Mouse (Mus musculus) heart, embryonic 12.5 days (tissue): ENCODE measurements at regions not wholly inside any gene's neighbourhood (a gene's known extent, or its start where the extent isn't known, plus 50 kb on each side); places are given as distances from the start of the nearest gene placed in this dataset.

Experiments used
- ATAC-seq: fragments of 200-750 bp; cut with Nextera tagmentation; 2 replicates; pipeline ENCODE4 v1.8.0; 2017; ENCODE audit warnings: moderate TSS enrichment, moderate library complexity; ENCODE audit not compliant: insufficient number of reproducible peaks, low FRiP score
- H3K27ac ChIP-seq: fragments of 300-500 bp; sonication (generic); 2 replicates; pipeline ENCODE4 v1.5.1; 2016; ENCODE audit warnings: mild to moderate bottlenecking, moderate library complexity; ENCODE audit not compliant: poor library complexity, severe bottlenecking
- H3K27me3 ChIP-seq: fragments of 300-500 bp; sonication (generic); replicated peaks from 2 replicates; pipeline ENCODE4 v1.6.1; 2016; ENCODE audit warnings: mild to moderate bottlenecking, moderate library complexity
- H3K36me3 ChIP-seq: fragments of 300-500 bp; sonication (generic); 2 replicates; pipeline ENCODE4 v1.6.1; 2016; ENCODE audit warnings: mild to moderate bottlenecking, moderate library complexity
- H3K4me1 ChIP-seq: fragments of 300-500 bp; sonication (generic); replicated peaks from 2 replicates; pipeline ENCODE4 v1.6.1; 2016; ENCODE audit warnings: mild to moderate bottlenecking
- H3K4me2 ChIP-seq: fragments of 300-500 bp; sonication (generic); 2 replicates; pipeline ENCODE4 v1.6.1; 2016; ENCODE audit warnings: mild to moderate bottlenecking, moderate library complexity
- H3K4me3 ChIP-seq: fragments of 300-500 bp; sonication (generic); 2 replicates; pipeline ENCODE4 v1.5.1; 2016; ENCODE audit warnings: mild to moderate bottlenecking
- H3K9ac ChIP-seq: fragments of 300-500 bp; sonication (generic); 2 replicates; pipeline ENCODE4 v1.6.1; 2016; ENCODE audit warnings: mild to moderate bottlenecking, moderate library complexity
- H3K9me3 ChIP-seq: fragments of 300-500 bp; sonication (generic); replicated peaks from 2 replicates; pipeline ENCODE4 v1.6.1; 2016; ENCODE audit warnings: mild to moderate bottlenecking, moderate library complexity
- WGBS: fragments of 180-500 bp; shearing (Covaris S2); methylation state at CpG from one replicate; pipeline ENCODE4 v1.1.7; 2016; 5-methylcytosine and 5-hydroxymethylcytosine counted together

DNA sequence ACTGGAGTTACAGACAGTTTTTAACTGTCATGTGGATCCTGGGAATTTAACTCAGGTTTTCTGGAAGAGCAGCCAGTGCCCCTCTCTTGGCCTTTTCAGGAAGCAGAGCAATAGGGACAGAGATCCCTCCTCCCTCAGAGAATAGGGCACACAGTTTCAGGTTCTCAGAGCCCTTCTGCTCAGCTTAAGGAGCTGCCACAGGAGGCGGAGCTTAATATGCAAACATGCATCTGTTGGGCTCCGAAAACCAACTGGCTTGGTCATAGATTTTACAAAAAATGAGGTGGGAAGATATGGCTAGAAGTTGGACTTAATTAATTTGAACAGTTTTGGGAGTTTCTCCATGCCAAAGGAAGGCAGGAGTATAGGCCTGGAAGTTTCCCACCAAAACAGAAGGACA is 61.9 kb upstream of the Znrf2 start:
- ATAC-seq = no peak
- H3K4me1 ChIP-seq = peaks cover 25% of the 10 kb centered on the region
- 87% methylated on average over 2 of the region's 2 CpGs for WGBS
- H3K9me3 ChIP-seq = no peaks in the 10 kb centered on the region
- no peak overlapping the region for H3K27ac ChIP-seq
- no peaks in the 10 kb centered on the region for H3K36me3 ChIP-seq
- no peaks in the 10 kb centered on the region for H3K27me3 ChIP-seq
- no peak overlapping the region for H3K9ac ChIP-seq
- no peak overlapping the region for H3K4me2 ChIP-seq
- H3K4me3 ChIP-seq = no peak overlapping the region

- H3K27ac ChIP-seq = no peak overlapping the region
- WGBS = 69% methylated on average over 5 of the region's 5 CpGs
Measured at GRCm38 (mm10) chr6:54757511-54757911, 59.2 kb upstream of the Znrf2 start.

GRCm38 (mm10) chr6:54758112-54758511 is 58.6 kb upstream of the Znrf2 start:
- H3K27me3 ChIP-seq = peaks cover 7% of the 10 kb centered on the region
- H3K4me3 ChIP-seq = no peak overlapping the region
- no peaks in the 10 kb centered on the region for H3K36me3 ChIP-seq
- H3K4me1 ChIP-seq = peaks cover 42% of the 10 kb centered on the region
- WGBS = 6% methylated on average over 2 of the region's 2 CpGs
- no peak overlapping the region for H3K9ac ChIP-seq
- no peak overlapping the region for H3K27ac ChIP-seq
- 0 out of 2 replicates have a peak, but pooled peaks have one; percentile 33 for ATAC-seq
- no peaks in the 10 kb centered on the region for H3K9me3 ChIP-seq
- no peak overlapping the region for H3K4me2 ChIP-seq

More at GRCm38 (mm10) chr6:54757511-54757911, 59.2 kb upstream of the Znrf2 start:
- Histone ChIP-seq H3K9me3 (no peaks in the 10 kb centered on the region), H3K4me1 (peaks cover 38% of the 10 kb centered on the region), H3K4me2 (no peak overlapping the region), H3K4me3 (no peak overlapping the region), H3K9ac (no peak overlapping the region), H3K27me3 (peaks cover 7% of the 10 kb centered on the region), H3K36me3 (no peaks in the 10 kb centered on the region)
- ATAC-seq = no peak

DNA sequence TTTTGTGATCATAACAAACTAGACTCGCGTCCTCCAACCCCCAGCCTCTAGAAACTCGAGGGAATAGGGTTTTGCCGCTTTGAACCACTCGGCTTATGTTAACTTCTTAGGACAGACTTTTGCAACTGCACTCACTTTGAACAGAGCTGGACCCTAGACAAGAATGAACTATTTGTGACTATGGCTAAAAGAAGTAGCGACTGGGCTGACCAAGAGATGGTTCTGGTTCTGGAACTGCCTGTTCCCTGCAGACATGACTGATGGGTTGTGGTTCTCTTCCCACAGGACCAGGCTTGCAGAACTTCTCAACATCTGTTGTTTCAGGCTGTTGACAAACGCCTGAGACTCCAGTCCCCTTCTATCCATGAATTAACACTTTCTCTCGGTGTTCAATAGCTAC is 57.5 kb upstream of the Znrf2 start:
- WGBS = 44% methylated on average over 8 of the region's 8 CpGs
- no peak overlapping the region for H3K27ac ChIP-seq
- H3K27me3 ChIP-seq = peaks cover 7% of the 10 kb centered on the region
- ATAC-seq = no peak
- no peak overlapping the region for H3K4me3 ChIP-seq
- H3K36me3 ChIP-seq = no peaks in the 10 kb centered on the region
- H3K9me3 ChIP-seq = no peaks in the 10 kb centered on the region
- H3K4me2 ChIP-seq = no peak overlapping the region
- H3K4me1 ChIP-seq = peaks cover 42% of the 10 kb centered on the region
- no peak overlapping the region for H3K9ac ChIP-seq

- H3K36me3 ChIP-seq = no peaks in the 10 kb centered on the region
- no peaks in the 10 kb centered on the region for H3K9me3 ChIP-seq
- no peak overlapping the region for H3K9ac ChIP-seq
- peaks cover 42% of the 10 kb centered on the region for H3K4me1 ChIP-seq
- peaks cover 7% of the 10 kb centered on the region for H3K27me3 ChIP-seq
- 0 out of 2 replicates have a peak overlapping the region, but pooled peaks have one; percentile 8 for H3K4me3 ChIP-seq
- H3K4me2 ChIP-seq = peak overlapping the region; percentile 54
- 0 out of 2 replicates have a peak, but pooled peaks have one; percentile 40 for ATAC-seq
- no peak overlapping the region for H3K27ac ChIP-seq
- 2% methylated on average over 11 of the region's 11 CpGs for WGBS
Measured at GRCm38 (mm10) chr6:54759942-54760498, 56.7 kb upstream of the Znrf2 start.

- WGBS = 40% methylated on average over 2 of the region's 2 CpGs
- H3K4me3 ChIP-seq = no peak overlapping the region
Measured at GRCm38 (mm10) chr6:54760541-54760940, 56.2 kb upstream of the Znrf2 start.

DNA sequence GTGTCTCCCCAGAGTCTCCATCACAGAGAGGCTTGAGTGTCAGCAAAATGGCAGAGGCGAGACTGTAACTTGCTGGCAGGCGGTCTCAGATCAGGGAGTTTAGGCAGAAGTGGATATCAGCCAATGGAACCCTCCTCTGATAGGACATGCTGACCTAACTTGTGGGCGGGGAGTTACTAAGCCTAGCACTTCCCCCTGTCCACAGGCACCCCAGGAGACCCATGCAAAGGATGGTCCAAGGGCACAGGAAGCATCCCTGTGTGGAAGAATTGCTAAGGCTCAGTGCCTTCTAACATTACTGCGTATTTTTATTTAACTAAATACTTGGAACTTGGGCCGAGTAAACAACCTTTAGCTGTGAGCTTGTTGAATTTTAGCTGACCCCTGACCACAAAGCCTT is 54.7 kb upstream of the Znrf2 start:
- Histone ChIP-seq H3K36me3 (no peaks in the 10 kb centered on the region), H3K4me3 (no peak overlapping the region), H3K9me3 (no peaks in the 10 kb centered on the region), H3K27me3 (peaks cover 10% of the 10 kb centered on the region), H3K9ac (no peak overlapping the region), H3K4me1 (peaks cover 42% of the 10 kb centered on the region), H3K4me2 (no peak overlapping the region), H3K27ac (no peak overlapping the region)
- ATAC-seq = no peak
- WGBS = 38% methylated on average over 5 of the region's 5 CpGs

More at GRCm38 (mm10) chr6:54760541-54760940, 56.2 kb upstream of the Znrf2 start:
- Histone ChIP-seq H3K36me3 (no peaks in the 10 kb centered on the region), H3K9me3 (no peaks in the 10 kb centered on the region), H3K27ac (no peak overlapping the region), H3K9ac (no peak overlapping the region), H3K27me3 (peaks cover 7% of the 10 kb centered on the region), H3K4me2 (no peak overlapping the region), H3K4me1 (peaks cover 42% of the 10 kb centered on the region)
- ATAC-seq = no peak

DNA sequence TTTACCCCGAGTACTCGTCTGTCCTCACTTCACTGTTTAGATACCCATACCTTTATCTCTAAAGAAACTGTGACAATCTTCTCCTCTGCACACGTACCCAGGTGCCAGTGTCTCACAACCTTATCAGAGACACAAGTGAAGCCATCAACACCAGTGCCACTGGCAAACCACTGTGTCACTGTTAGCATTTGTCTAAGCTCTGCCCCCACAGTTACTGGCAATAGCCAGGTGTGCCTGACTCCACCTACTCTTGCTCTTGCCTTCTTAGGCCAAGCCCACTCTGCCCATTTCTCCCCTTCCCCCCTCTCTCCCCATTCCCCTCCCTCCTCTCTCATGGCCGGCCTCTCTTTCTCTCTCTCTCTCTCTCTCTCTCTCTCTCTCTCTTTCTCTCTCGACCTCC is 54.2 kb upstream of the Znrf2 start:
- H3K4me2 ChIP-seq = no peak overlapping the region
- 10% methylated on average over 5 of the region's 5 CpGs for WGBS
- peaks cover 44% of the 10 kb centered on the region for H3K4me1 ChIP-seq
- no peak overlapping the region for H3K9ac ChIP-seq
- no peak for ATAC-seq
- H3K27ac ChIP-seq = no peak overlapping the region
- H3K4me3 ChIP-seq = no peak overlapping the region
- no peaks in the 10 kb centered on the region for H3K36me3 ChIP-seq
- H3K27me3 ChIP-seq = peaks cover 10% of the 10 kb centered on the region
- H3K9me3 ChIP-seq = no peaks in the 10 kb centered on the region

GRCm38 (mm10) chr6:54763669-54764068 is 53.0 kb upstream of the Znrf2 start:
- 93% methylated on average over 4 of the region's 4 CpGs for WGBS
- H3K9ac ChIP-seq = no peak overlapping the region
- no peak overlapping the region for H3K27ac ChIP-seq
- no peaks in the 10 kb centered on the region for H3K9me3 ChIP-seq
- peaks cover 10% of the 10 kb centered on the region for H3K27me3 ChIP-seq
- ATAC-seq = no peak
- no peak overlapping the region for H3K4me2 ChIP-seq
- peaks cover 38% of the 10 kb centered on the region for H3K4me1 ChIP-seq
- H3K4me3 ChIP-seq = no peak overlapping the region
- no peaks in the 10 kb centered on the region for H3K36me3 ChIP-seq

- no peak for ATAC-seq
- H3K27me3 ChIP-seq = peaks cover 9% of the 10 kb centered on the region
- H3K4me1 ChIP-seq = peaks cover 24% of the 10 kb centered on the region
- WGBS = 73% methylated on average over 2 of the region's 2 CpGs
- H3K4me2 ChIP-seq = no peak overlapping the region
- H3K4me3 ChIP-seq = no peak overlapping the region
- no peak overlapping the region for H3K9ac ChIP-seq
- no peaks in the 10 kb centered on the region for H3K9me3 ChIP-seq
- no peaks in the 10 kb centered on the region for H3K36me3 ChIP-seq
- H3K27ac ChIP-seq = no peak overlapping the region
Measured at GRCm38 (mm10) chr6:54765715-54766114, 51.0 kb upstream of the Znrf2 start.

DNA sequence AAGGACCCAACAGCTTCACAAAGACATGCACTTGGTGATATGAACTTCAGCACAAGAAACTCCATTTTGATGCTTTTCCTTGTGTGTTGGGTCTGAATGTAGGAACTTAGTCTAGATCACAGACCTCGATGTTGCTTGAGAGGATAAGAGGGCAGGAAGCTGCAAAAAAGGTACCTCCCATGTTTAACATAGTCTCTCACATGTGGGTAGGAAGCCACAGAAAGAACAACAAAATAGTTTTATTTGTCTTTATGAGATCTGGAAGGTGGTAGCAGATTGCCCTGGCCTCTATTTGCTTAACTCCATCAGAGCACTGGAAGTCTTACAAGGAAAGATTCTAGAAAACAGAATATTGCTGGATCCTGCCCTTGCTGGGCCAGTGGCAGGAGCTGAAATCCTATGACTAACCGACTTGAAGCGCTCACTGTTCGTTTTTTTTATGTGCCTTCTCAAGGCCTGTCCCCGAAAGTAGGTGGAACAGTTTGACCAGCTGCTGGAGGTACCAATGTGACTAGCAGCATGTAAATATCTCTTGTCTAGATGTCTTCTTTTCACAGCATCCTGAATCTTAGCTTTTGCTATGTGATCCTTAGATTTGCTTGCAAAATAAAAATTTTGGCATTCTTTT is 50.1 kb upstream of the Znrf2 start:
- H3K27ac ChIP-seq = no peak overlapping the region
- H3K9me3 ChIP-seq = no peaks in the 10 kb centered on the region
- no peaks in the 10 kb centered on the region for H3K36me3 ChIP-seq
- no peak overlapping the region for H3K4me2 ChIP-seq
- no peak overlapping the region for H3K4me3 ChIP-seq
- WGBS = 65% methylated on average over 5 of the region's 5 CpGs
- H3K4me1 ChIP-seq = peaks cover 33% of the 10 kb centered on the region
- H3K9ac ChIP-seq = no peak overlapping the region
- no peak for ATAC-seq
- 0 out of 2 replicates have a peak, but pooled peaks cover 2% of the 10 kb centered on the region for H3K27me3 ChIP-seq
